Mouse (Mus musculus) urinary bladder, adult 2 months (tissue): ENCODE measurements around the gene Brsk1. TPM values are rescaled to one million over a fixed set of nuclear protein-coding genes. Genes with fewer than 3 reads are reported as not detected.
A peak's percentile ranks its signal among the peaks of the same experiment; 100 is the strongest.

Source experiments
- DNase-seq: peaks from one replicate; pipeline ENCODE4 v3.0.0; 2022; ENCODE audit warnings: low spot score
- polyA plus RNA-seq: library from polyadenylated mRNA; depleted of rRNA; stranded (reverse); fragments of >200 nt; gene quantifications from 2 replicates; pipeline ENCODE4 v1.2.3, GENCODE M21; 2012; rRNA removed

Gene Brsk1
- 10.1 and 12.8 TPM in 2 replicates for polyA plus RNA-seq

- DNase-seq = no peak
Measured at GRCm38 (mm10) chr7:4690387-4690786, at the start of gene Brsk1. Gene Brsk1 (plus strand): TSS chr7:4690604.

- DNase-seq = no peak
Measured at GRCm38 (mm10) chr7:4641155-4641554, 49.2 kb upstream of the Brsk1 start.

GRCm38 (mm10) chr7:4641956-4642355 lies 48.4 kb upstream of the Brsk1 start:
- DNase-seq = no peak

GRCm38 (mm10) chr7:4643225-4643624 lies 47.2 kb upstream of the Brsk1 start:
- no peak for DNase-seq

GRCm38 (mm10) chr7:4646806-4647205 lies 43.6 kb upstream of the Brsk1 start:
- no peak for DNase-seq

- no peak for DNase-seq
Measured at GRCm38 (mm10) chr7:4647291-4647690, 43.1 kb upstream of the Brsk1 start.

- no peak for DNase-seq
Measured at GRCm38 (mm10) chr7:4647992-4648391, 42.4 kb upstream of the Brsk1 start.

GRCm38 (mm10) chr7:4651581-4651980 lies 38.8 kb upstream of the Brsk1 start:
- no peak for DNase-seq

- no peak for DNase-seq
Measured at GRCm38 (mm10) chr7:4652726-4653125, 37.7 kb upstream of the Brsk1 start.

GRCm38 (mm10) chr7:4653351-4653750 lies 37.1 kb upstream of the Brsk1 start:
- DNase-seq = no peak

GRCm38 (mm10) chr7:4653780-4654179 lies 36.6 kb upstream of the Brsk1 start:
- DNase-seq = no peak

GRCm38 (mm10) chr7:4654221-4654620 lies 36.2 kb upstream of the Brsk1 start:
- no peak for DNase-seq

- no peak for DNase-seq
Measured at GRCm38 (mm10) chr7:4655393-4655792, 35.0 kb upstream of the Brsk1 start.

- DNase-seq = no peak
Measured at GRCm38 (mm10) chr7:4655916-4656315, 34.5 kb upstream of the Brsk1 start.

GRCm38 (mm10) chr7:4656818-4657217 lies 33.6 kb upstream of the Brsk1 start:
- no peak for DNase-seq

- no peak for DNase-seq
Measured at GRCm38 (mm10) chr7:4657521-4658127, 32.8 kb upstream of the Brsk1 start.

- no peak for DNase-seq
Measured at GRCm38 (mm10) chr7:4658128-4658907, 32.1 kb upstream of the Brsk1 start.

- DNase-seq = peak; percentile 91
Measured at GRCm38 (mm10) chr7:4658912-4659551, 31.4 kb upstream of the Brsk1 start, which contains the start of gene Ppp6r1. Gene Ppp6r1 (minus strand): TSS chr7:4659019.

- DNase-seq = no peak
Measured at GRCm38 (mm10) chr7:4659911-4660443, 30.4 kb upstream of the Brsk1 start.

- no peak for DNase-seq
Measured at GRCm38 (mm10) chr7:4663179-4663578, 27.2 kb upstream of the Brsk1 start.

GRCm38 (mm10) chr7:4663742-4664141 lies 26.7 kb upstream of the Brsk1 start:
- no peak for DNase-seq

GRCm38 (mm10) chr7:4666871-4667270 lies 23.5 kb upstream of the Brsk1 start:
- no peak for DNase-seq

GRCm38 (mm10) chr7:4668506-4668905 lies 21.9 kb upstream of the Brsk1 start:
- DNase-seq = no peak
